Mouse (Mus musculus) Muller cell, postnatal 12 days (primary cell): Measurements from ENCODE around the gene Sntb2.
A peak's percentile ranks its signal among the peaks of the same experiment; 100 is the strongest.
"Not testable (repeated sequence)": the region's sequence is repeated elsewhere in the genome, so short reads cannot be mapped to it uniquely, and the experiment has no call there.

Source experiments
- DNase-seq: peaks from one replicate; pipeline ENCODE4 v3.0.0-alpha.2; 2015; ENCODE audit errors: inconsistent ontology term

Sntb2 gene

DNA sequence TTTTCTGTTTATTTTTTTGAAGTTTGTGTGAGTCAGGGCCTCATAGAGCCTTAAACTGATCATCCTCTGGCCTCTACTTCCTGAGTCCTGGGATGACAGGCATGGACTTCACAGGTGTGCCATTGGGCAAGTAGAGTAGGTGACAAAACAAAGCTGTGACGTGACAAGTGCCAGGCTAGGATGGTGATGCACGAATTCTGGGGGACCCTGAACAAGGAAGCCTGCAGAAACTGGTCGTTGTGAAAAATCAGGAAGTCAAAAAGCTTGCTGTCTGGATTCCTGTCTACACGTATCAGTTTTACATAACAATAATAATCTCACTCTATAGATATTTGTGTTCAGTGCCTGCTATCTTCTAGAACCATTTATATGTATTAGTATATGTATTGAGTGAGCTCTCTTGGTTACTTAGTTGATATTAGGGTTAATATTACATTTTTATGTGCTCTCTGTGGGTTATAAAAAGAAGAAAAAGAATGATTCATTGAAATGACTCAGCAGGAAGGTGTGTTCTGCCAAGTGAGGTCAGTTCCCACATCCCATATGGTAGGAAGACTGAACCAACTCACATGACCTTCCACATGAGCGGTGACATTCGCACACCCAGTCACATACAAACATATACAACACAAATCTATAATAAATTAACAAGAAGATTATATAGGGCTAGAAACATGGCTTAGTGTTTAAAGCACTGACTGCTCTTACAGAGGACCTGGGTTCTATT lies 37.2 kb downstream of the Sntb2 start:
- peak; percentile 33 for DNase-seq

DNA sequence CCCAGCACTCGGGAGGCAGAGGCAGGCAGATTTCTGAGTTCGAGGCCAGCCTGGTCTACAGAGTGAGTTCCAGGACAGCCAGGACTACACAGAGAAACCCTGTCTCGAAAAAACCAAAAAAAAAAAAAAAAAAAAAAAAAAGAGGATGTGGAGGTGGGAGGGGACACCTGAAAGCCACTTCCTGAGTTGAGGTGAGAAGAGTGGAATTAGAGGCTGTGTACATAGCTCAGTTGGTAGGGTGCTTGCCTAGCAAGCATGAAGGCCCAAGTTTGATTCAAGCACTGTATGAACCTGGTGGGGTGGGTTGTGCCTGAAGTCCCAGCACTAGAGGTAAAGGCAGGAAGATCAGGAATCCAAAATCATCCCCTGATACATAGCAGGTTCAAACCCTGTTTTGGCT lies 38.0 kb downstream of the Sntb2 start:
- not testable (repeated sequence) for DNase-seq

DNA sequence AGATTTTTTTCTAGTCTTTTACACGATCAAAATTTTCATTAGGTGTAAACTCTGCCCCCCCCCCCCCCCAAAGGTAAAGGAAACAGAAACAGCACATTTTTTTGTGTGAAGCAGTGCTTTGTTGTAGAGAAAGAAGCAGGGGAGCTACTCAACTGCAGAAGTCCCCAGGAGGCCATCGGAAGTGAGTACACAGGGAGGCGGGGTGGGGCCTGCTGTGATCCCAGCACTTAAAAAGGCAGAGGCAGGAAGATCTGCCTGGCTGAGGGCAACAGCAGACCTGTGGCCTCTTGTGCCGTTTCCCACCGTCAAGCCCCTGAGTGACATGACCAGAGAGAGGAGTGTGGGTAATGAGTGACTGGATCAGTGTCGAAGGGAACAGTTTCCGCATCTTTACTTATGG lies 39.2 kb downstream of the Sntb2 start:
- no peak for DNase-seq

DNA sequence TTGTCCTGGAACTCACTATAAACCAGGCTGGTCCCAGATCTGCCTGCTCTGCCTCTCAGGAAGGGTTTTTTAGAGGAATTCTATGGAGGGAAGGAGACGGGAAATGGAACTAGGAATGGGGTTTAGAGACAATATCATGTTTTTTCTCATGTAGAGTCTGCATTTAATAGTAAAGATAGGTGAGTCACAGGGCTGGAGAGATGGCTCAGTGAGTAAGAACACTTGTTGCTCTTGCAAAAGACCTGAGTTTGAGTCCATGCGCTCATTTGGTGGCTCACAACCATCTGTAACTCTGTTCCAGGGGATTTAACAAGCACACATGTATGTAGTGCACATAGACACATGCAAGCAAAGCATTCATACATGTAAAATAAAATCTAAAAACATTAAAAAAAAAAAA lies 40.2 kb downstream of the Sntb2 start:
- no peak for DNase-seq

DNA sequence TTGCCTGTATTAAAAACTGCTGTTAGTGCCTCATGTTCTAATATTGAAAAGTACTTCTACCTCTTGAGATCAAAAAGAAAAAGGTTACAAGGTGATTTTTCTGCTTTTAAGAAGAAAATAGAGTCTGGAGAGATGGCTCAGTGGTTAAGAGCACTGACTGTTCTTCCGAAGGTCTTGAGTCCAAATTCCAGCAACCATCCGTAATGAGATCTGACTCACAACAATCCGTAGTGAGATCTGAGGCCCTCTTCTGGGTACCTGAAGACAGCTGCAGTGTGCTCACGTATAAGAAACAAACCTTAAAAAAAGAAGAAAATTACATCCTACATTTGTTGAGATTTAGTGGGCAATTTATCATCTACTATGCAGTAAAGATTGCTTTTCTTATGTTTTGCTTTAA lies 40.9 kb downstream of the Sntb2 start:
- DNase-seq = no peak

DNA sequence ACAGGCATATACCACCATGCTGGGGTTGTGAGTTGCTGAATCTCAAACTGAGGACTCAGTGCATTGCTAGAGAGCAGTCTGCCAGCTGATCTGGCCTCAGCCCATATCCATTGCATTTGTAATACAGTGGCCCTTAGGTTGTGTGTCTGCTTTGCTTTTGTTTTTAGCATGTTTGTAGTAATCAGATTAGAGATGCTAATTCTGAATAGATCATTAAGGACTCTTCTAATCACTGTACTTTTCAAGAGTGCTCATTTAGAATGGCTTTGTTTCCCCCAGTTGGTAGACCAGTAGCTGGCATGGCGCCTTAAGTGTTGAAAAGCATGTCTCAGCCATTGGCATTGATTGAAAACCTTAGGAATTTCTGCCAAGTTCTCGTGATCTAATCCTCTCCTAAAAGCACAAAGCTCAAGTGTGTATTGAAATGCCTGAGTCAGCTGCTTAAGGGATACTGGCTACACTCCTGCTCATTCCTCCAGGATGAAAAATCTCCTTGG lies 43.3 kb downstream of the Sntb2 start:
- peak; percentile 80 for DNase-seq

DNA sequence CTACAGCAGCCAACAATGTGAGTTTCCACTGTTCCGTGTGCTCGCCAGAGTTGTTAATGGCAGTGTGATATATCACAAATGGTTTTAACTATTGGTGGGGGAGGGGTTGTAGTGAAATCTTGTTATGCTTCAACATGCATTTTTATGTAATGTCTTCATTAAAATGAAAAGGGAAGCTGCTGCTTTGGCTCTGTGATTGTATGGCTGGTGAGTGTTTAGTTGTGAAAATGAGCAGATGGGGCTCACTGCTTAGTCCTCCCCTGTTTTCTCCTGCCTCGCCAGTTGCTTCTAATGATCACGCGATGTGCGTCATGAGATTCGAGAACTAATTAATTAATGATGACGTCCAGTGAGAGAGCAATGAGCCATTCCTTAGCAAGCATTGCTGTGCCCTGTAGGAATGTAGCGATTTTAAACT lies 49.9 kb downstream of the Sntb2 start:
- DNase-seq = peak; percentile 65

DNA sequence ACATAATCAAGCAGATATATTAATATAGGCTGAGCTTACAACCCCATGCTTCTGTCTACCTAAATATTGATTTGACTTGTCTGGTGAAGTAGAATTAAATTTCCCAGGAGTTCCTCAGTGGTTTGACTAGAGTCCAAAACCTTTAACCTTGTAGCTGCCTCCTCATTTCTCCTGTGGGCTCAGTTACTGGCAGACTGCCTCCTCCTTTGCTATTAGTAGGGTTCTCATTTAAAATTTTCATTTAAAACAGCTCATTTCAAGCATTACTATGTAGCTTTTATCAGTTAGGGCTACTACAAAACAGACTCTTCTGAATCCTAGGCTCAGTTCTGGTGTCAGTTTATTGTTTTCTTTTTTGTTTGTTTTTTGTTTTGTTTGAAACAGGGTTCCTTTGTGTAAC lies 50.4 kb downstream of the Sntb2 start:
- DNase-seq = no peak

DNA sequence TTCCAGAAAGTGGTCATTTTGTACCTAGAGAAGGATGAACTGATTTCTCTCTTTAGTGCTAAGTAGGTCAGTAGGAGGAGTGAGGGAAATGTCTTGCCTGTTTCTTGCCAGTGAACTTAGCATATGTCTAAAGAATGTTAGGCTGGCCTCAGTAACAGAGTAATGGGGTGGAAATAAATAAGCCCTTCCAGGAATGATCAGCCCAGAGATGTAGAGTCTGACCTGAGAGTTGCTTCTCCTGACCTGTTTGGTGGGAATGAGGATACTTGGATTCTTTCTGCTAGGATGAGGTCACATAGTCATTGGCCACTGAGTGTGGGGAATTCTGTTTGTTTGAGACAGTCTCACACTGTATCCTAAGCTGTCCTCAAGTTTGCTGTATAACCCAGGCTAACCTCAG lies 52.0 kb downstream of the Sntb2 start:
- DNase-seq = peak; percentile 29

DNA sequence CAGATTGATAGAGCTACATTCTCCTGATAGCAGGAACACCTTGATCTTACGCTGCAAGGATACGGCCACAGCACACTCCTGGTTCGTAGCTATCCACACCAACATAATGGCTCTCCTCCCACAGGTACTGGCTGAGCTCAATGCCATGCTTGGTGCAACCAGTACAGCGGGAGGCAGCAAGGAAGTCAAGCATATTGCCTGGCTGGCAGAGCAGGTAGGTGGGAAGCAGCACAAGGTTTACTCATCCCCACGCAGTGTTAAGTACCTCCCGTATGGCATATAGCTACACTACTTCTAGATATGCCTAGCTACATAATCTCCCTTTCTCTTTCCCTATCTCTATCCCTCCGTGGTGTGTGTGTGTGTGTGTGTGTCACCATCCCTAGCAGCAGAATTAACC lies 55.8 kb downstream of the Sntb2 start:
- DNase-seq = no peak

DNA sequence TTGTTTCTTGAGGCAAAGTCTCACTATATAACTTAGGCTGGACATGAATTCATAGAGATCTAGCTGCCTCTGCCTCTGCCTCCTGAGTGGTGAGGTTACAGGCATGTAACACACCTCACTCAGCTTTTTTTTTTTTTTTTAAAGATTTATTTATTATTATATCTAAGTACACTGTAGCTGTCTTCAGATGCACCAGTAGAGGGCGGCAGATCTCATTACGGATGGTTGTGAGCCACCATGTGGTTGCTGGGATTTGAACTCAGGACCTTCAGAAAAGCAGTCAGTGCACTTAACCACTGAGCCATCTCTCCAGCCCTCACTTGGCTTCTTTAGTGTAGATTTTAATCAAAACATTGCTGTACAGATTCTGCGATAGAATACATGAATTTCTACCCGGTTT lies 60.8 kb downstream of the Sntb2 start:
- DNase-seq = not testable (repeated sequence)

DNA sequence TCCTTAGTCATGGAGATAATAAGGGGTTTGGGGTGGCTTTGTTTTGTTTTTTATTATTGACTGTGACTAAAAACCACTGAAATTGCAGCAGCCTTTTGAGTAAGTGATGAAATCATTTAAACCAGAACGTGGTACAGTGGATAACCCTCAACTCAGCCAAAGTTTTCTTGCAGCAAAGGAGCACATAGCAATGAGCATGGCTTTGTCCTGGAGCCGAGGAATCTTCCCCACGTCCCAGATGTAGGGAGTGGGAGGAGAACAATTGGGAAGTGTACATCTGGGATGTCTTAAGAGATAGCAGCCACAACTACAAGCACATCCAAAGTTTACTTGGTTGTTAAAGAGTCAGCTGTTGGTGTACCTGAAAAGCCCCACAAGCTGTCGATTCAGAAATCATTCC lies 61.9 kb downstream of the Sntb2 start:
- DNase-seq = no peak

DNA sequence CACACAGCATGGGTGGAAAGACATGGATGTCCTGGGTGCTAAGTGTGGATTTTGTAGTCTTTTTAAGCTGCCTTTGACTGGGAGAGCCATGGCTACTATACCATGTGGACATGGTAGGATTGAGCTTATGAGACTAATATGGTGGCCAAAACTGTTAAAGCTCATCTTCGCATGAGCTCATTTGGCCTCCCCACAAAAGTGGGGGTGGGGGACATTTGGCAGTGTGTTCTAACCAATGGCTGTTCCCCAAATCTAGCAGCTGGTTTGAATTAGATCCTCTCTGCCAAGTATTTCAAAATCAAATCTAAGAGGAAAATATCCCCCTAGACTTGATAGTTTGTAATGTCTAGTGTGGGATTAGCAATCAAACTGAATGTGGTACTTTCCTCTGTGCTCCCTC lies 63.5 kb downstream of the Sntb2 start:
- DNase-seq = peak; percentile 36

DNA sequence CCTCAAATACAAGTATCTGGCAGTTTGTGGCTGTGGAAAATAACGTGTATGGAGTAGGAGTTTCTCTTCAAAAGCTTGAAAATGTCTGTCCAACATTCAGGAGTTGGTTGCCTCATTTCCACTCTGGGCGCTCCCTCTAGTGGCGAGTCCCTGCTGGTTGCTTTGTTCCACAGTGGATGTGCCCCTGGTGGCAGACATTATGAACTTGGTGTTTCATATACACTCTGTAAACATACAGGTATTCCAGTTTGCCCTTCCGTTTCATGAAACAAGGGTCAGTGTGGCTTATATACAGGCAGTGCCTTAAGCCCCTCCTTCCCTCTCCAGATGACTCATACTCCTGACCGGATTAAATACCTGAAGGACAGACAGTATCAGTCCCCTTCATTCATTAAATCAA lies 67.0 kb downstream of the Sntb2 start:
- peak; percentile 78 for DNase-seq

DNA sequence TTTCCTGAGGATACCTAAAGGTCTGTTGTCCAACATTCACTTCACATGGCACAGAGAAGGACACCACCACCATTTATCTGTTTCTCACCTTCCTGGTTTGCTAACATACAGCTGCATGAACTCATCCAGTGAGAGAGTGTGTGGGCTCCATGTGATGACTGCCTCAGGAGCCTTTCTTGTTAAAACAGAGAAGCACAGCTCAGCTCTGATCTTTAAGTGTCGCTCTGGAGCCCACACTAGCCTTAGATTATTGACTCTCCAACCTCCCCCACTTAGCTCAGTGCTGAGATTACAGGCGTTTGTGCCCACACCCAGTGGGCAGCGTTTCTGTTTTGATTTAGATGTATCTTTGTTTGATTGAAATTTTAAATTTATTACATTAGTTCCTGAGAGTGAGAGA lies 72.2 kb downstream of the Sntb2 start:
- no peak for DNase-seq

DNA sequence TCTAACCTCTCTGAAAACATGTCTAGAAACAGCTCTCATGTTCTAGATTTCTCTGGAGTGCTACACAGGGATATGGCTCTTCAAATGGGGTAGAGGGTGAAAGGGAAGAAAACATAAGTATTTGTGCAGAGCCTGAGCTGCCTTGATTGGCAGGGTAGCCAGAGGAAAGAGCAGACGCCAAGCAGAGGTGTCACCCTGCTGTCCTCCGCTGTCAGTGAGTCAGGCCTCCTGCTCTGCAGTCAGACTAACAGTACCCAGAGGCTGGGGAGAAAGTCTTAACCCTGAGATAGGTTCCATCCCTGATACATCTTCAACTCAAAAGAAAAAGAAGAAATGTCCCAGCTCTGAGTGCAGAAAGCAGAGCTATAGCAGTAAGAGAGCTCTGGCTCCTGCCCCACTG lies 77.1 kb downstream of the Sntb2 start:
- DNase-seq = no peak

DNA sequence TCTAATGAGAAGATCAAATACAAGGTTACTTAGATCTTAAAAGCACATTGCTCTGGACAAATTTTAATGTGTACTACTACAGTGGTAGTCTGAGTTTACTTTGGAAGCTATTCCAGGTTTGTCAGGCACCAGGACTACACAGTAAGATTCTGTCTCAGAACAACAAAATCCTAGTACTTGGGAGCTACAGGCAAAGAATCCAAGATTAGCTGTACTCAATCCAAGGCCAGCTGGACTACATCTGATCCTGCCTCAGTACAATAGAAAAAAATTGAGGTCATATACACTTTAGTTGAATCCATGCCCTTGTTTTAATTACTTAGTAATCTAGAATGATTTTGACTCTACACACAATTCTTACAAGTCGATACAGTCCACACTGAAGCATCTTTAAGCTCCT lies 79.4 kb downstream of the Sntb2 start:
- no peak for DNase-seq

DNA sequence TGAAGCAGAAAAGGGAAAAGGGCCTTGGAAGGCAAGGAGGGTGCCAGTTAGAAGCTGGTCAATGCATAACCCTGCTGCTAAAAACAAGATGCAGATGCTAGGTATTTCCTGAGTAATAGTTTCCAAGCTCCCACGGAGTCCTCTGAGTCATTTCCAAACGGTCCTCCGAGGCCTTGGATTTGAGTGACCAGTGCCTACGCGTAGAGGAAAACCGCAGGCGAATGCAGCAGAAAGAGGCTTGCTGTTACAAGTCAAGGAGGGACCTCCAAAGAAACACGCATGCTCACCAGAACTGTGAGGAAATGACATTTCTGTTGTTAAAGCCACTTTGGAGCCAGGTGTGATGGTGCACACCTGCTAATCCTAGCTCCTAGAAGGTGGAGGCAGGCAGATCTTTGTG lies 87.9 kb downstream of the Sntb2 start:
- DNase-seq = no peak

DNA sequence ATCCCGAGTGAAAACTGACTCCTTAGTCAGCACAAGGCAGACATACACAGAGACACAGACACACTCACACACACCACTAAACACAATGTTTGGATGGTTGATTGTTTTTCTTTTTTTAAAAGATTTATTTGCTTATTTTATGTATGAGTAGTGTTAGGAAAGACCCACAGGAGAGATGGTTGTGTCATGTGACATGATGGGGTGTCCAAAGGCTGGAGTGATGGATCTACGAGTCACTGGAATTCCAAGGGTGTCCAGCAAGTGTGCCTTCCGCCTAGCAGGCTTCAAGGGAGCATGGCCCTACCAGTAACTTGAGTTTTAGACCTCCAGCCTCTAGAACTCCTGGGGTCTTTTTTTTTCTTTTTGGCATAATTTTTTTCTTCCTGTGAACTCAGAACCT lies 93.8 kb downstream of the Sntb2 start:
- DNase-seq = no peak

DNA sequence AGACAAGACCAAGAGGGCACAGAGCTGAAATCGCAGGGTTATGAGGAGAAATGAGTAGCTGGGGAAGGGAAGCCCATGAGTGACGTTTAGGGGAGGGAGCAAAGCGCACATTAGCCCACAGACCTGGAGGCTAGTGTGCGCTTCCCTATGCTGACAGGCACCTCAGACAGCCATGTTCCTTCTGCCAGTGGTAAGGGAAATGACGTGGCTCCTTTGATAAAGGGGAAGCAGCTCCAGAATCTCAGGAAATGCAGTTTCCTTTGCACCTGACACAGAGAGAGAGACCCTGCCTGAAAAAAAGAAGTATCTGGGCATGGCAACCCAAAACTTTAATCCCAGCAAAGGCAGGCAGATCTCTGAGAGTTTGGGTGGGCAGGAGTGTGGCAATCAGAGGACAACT lies 94.5 kb downstream of the Sntb2 start:
- DNase-seq = no peak

DNA sequence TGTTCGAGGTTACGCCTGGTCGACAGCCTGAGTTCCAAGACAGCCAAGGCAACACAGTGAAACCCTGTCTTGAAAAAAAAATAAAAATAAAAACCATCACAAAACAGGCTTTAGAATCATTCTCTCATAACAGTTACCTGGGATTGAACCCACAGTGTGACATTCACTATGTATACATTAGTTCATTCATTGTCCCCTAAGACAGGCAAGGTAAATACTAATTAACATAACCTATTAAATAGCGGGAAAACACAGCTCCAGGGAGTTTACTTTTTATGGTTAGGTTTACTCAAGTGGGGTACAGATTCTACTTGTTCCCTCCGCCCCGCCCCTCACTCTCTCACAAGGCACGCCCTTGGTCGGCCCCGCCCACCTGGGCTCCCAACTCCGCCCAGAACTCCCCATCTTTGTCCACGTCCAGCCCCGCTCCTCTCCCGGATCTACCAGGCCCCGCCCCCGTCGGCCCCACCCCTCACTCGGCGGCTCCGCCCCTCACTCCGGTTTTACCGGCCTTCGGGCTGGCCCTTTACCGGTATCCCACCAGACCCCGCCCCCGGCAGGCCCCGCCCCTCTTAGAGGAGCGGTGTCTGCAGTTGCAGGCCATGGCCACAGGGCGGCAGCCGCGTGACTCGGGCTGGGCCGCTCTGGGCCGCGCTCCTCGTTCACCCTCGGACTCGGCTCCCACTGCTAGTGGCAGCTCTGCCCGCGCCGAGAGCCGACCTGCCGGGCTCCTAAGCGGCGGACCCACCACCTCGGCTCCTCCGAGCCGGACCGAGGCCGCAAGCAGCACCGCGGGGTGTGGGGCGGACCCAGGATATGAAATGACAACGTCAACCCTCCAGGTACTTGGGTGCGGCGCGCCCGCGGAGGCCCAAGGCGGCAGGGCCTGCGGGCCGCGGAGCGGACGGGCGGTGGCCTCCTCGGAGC lies 95.4 kb downstream of the Sntb2 start, which contains the start of gene Vps4a:
Gene Vps4a (plus strand): TSS at position 573 of the 927 bp plus-strand sequence.
- DNase-seq = peak; percentile 98

DNA sequence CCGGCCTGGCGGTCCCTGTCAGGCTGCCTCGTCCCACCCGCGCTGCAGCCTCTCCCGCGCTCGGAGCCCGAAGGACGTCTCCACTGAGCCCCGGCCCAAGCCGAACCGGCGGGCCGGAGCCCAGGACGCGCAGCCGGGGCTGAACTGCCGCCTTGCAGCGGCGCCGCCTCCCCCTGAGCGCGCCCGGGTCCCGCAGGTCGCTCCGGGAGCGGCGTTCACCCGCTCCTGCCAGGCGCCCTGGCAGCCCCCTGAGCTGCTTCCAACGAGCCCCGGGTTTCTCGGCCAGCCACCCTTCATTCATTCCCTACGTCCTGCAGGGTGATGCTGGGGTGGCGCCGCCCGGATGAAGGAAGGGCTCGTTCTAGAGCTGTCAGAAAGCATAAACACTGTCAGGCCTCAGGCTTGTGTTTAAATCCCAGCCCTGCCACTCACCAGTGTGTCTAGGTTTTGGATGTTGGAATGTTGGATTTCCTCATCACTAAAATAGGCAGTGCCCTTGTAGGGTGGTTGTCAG lies 96.1 kb downstream of the Sntb2 start:
- no peak for DNase-seq

DNA sequence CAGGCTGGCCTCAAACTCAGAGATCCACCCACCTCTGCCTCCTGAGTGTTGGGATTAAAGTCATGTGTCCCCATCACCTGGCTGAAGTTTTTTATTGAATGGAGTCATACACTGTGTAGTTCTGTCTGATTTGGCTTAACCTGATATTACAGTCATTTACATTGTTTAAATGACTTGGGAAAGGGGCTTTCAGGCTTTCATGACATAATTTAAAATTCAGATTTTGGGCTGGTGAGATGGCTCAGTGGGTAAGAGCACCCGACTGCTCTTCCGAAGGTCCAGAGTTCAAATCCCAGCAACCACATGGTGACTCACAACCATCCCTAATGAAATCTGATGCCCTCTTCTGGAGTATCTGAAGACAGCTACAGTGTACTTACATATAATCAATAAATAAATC lies 98.1 kb downstream of the Sntb2 start:
- DNase-seq = not testable (repeated sequence)
